Mouse (Mus musculus) B cell, adult 62 days (primary cell): ENCODE measurements around the gene Rap2a. TPM values are rescaled to one million over a fixed set of nuclear protein-coding genes. Genes with fewer than 3 reads are reported as not detected.

Experiments used
- total RNA-seq: library from RNA; stranded (reverse); gene quantifications from 4 replicates; pipeline ENCODE4 v1.2.4, GENCODE M21; 2023

Rap2a gene
- total RNA-seq, result 3.6 to 4.4 TPM (median 4.0 TPM) in 4 replicates

DNA sequence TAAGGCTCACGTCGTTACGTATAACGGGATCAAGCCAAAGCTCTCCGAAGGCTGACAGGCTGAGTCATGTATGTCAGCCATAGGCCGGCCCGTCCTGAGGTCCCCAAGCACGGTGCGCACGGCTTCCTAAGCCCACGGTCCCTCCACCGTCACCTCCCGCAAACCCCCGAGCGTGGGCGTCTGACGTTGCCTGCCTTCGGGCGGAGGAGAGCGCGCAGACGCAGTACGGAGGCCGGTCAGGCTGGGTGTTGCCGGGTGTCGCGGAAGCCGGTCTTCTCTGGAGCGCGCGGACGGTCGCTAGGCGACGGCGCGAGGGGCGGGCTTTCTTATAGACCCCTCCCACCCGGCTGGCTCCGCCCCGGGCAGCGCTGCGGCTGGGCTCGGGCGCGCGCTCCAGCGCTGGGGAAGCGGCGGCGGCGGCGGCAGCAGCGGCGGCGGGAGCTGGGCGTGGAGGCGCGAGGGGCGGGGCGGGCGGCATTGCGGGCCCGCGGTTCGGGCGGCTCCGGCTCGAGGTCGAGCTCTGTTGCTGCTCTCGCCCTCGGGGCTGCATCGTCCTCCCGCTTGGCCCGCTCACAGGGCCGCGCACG lies at the start of gene Rap2a:
TSS of gene Rap2a (plus strand) at position 463 of the 587 bp plus-strand sequence.

Other genes with a start within 250 kb of the Rap2a start
- 106 to 112 TPM (median 111 TPM) in 4 replicates for gene Mbnl2, start 202.8 kb upstream of the Rap2a start, total RNA-seq